Mouse (Mus musculus) naive thymus-derived CD4-positive, alpha-beta T cell, adult 5 months (primary cell): Measurements from ENCODE around the gene Stam. TPM values are rescaled to one million over a fixed set of nuclear protein-coding genes. Genes with fewer than 3 reads are reported as not detected.

ENCODE experiments used
- polyA plus RNA-seq: library from polyadenylated mRNA; unstranded; fragments of 100-300 nt; shearing (Covaris generic); gene quantifications from one replicate; pipeline ENCODE4 v1.2.1, GENCODE M21; 2017

Stam gene
- 38.4 TPM for polyA plus RNA-seq

DNA sequence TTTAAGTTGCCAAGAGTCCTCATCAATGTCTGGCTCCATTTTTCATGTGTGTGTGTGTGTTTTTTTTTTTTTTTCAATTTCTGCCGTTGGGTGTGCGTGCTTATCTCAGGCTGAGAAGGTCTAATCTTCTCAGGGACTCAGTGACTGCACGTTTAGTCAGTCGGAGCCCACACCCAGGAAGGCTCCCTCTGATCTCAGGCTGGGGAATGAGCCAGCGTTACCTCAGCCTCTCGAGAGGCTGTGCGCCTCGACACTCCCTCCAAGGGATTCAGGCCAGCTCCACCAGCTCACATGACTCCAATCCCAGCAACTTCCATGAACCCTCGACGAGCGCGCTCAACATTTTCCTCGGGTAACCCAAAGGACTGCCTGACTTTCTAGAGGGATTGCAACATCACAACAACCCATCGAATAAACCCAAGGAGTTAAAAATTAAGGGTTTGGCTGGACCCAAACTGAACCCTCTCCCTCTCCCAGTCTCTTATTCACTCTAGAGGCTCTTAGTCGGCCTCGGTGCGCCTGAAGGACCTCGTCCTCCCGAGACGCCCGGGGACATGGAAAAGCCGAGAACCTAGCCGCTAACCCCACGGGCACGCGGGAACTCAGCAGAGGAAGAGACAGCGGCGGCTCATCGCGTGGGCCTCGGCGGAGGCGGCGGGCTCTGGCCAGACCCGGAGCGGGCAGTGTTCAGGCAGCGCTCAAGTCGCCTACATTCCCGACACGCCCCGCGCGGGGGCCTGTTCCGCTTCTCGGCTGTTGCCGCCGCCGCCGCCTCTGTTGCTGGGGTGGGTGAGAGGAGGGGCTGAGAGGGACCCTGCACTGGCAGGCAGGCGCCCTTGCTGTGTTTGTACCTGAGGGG lies at the start of gene Stam:
Gene Stam, plus strand, starts transcription at position 737 of the 859 bp plus-strand sequence.

GRCm38 (mm10) chr2:14055566-14056331 lies 18.1 kb upstream of the Stam start, which contains the start of gene Hacd1:
Gene Hacd1, minus strand, starts transcription at chr2:14056135.

DNA sequence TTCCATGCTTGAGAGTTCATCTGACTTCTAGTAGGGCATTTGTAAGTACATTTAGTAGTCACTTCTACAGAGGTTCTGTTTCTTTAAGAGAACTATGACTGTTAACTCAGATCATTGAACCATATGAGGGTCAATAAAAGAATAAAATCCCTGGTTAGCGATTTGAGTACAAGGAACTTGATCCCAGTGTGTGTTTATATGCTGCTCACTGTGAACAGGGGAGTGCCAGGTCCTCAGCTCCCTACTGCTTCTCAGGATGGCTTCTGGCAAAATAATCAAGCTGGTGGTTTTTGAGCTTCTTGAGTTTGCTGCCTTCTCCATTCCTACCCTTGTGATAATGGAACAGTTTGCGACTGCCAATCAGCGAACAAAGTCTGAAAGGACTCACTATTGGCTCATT lies 100.4 kb downstream of the Stam start, which contains the start of gene Tmem236:
Gene Tmem236, plus strand, starts transcription at position 190 of the 400 bp plus-strand sequence.

Other genes starting within 250 kb of the Stam start
- gene Hacd1, start 18.0 kb upstream of the Stam start, polyA plus RNA-seq = not detected
- not detected for gene Tmem236, start 100.4 kb downstream of the Stam start, polyA plus RNA-seq
- gene Mrc1, start 155.3 kb downstream of the Stam start, polyA plus RNA-seq = not detected